Mouse (Mus musculus) midbrain, embryonic 10.5 days (tissue): ENCODE data around the gene Cradd. TPM values are rescaled to one million over a fixed set of nuclear protein-coding genes. Genes with fewer than 3 reads are reported as not detected.

Experiments used
- DNase-seq: peaks from one replicate; pipeline ENCODE4 v3.0.0-alpha.2; 2017; ENCODE audit warnings: low spot score
- H3K27ac ChIP-seq: fragments of 300-500 bp; sonication (generic); replicated peaks from 2 replicates; pipeline ENCODE4 v1.5.1; 2016; ENCODE audit warnings: mild to moderate bottlenecking
- H3K27me3 ChIP-seq: fragments of 300-500 bp; sonication (generic); 2 replicates; pipeline ENCODE4 v1.6.1; 2016; ENCODE audit warnings: low read depth, mild to moderate bottlenecking; ENCODE audit not compliant: poor library complexity, severe bottlenecking
- H3K36me3 ChIP-seq: fragments of 300-500 bp; sonication (generic); 2 replicates; pipeline ENCODE4 v1.6.1; 2016; ENCODE audit warnings: mild to moderate bottlenecking, moderate library complexity
- H3K4me1 ChIP-seq: fragments of 300-500 bp; sonication (generic); 2 replicates; pipeline ENCODE4 v1.6.1; 2016
- H3K4me3 ChIP-seq: fragments of 300-500 bp; sonication (generic); 2 replicates; pipeline ENCODE4 v1.5.1; 2016; ENCODE audit warnings: mild to moderate bottlenecking, moderate library complexity
- H3K9me3 ChIP-seq: fragments of 300-500 bp; sonication (generic); replicated peaks from 2 replicates; pipeline ENCODE4 v1.6.1; 2016; ENCODE audit warnings: mild to moderate bottlenecking
- WGBS: fragments of 180-500 bp; shearing (Covaris S2); methylation state at CpG from one replicate; pipeline ENCODE4 v1.1.7; 2016; 5-methylcytosine and 5-hydroxymethylcytosine counted together
- polyA plus RNA-seq: library from polyadenylated mRNA; unstranded; fragments of >200 nt; fragmentation: Nextera tagmentation; extraction: Ambion mirVana; gene quantifications from 2 replicates; pipeline ENCODE4 v1.2.1, GENCODE M21; 2016

The Cradd gene
- polyA plus RNA-seq, 1 experiment from 2014 or later, result 14.4 TPM

GRCm38 (mm10) chr10:95278085-95278484 is 45.8 kb downstream of the Cradd start:
- Histone ChIP-seq H3K4me3 (no peak overlapping the region), H3K27ac (no peak overlapping the region), H3K9me3 (no peaks in the 10 kb centered on the region), H3K4me1 (no peaks in the 10 kb centered on the region), H3K27me3 (no peaks in the 10 kb centered on the region), H3K36me3 (no peaks in the 10 kb centered on the region)
- DNase-seq, result no peak
- 91% methylated on average over 11 of the region's 11 CpGs for WGBS

- no peak for DNase-seq
Measured at GRCm38 (mm10) chr10:95275488-95275887, 48.4 kb downstream of the Cradd start.

GRCm38 (mm10) chr10:95273226-95273625 is 50.7 kb downstream of the Cradd start:
- H3K4me3 ChIP-seq, result no peak overlapping the region

More at GRCm38 (mm10) chr10:95275488-95275887, 48.4 kb downstream of the Cradd start:
- Histone ChIP-seq H3K9me3 (peaks cover 7% of the 10 kb centered on the region), H3K4me3 (no peak overlapping the region), H3K36me3 (peaks cover 3% of the 10 kb centered on the region; the same call in 1 of the 2 replicates), H3K4me1 (no peaks in the 10 kb centered on the region), H3K27me3 (no peaks in the 10 kb centered on the region), H3K27ac (no peak overlapping the region)
- WGBS, result 92% methylated on average over 9 of the region's 9 CpGs

GRCm38 (mm10) chr10:95269151-95269550 is 54.8 kb downstream of the Cradd start:
- no peak overlapping the region for H3K4me3 ChIP-seq
- H3K9me3 ChIP-seq, result peaks cover 7% of the 10 kb centered on the region
- DNase-seq, result no peak
- no peak overlapping the region for H3K27ac ChIP-seq
- WGBS, result 92% methylated on average over 7 of the region's 7 CpGs
- peaks cover 27% of the 10 kb centered on the region for H3K27me3 ChIP-seq
- peaks cover 3% of the 10 kb centered on the region; the same call in 1 of the 2 replicates for H3K36me3 ChIP-seq
- peaks cover 32% of the 10 kb centered on the region for H3K4me1 ChIP-seq

More at GRCm38 (mm10) chr10:95273226-95273625, 50.7 kb downstream of the Cradd start:
- Histone ChIP-seq H3K36me3 (peaks cover 3% of the 10 kb centered on the region; the same call in 1 of the 2 replicates), H3K9me3 (peaks cover 7% of the 10 kb centered on the region), H3K27ac (no peak overlapping the region), H3K4me1 (no peaks in the 10 kb centered on the region), H3K27me3 (0 out of 2 replicates have a peak, but pooled peaks cover 3% of the 10 kb centered on the region)
- 91% methylated on average over 13 of the region's 13 CpGs for WGBS
- DNase-seq, result no peak

- H3K4me3 ChIP-seq, result no peak overlapping the region
- H3K4me1 ChIP-seq, result peaks cover 34% of the 10 kb centered on the region
- 94% methylated on average over 5 of the region's 5 CpGs for WGBS
- H3K27me3 ChIP-seq, result peaks cover 35% of the 10 kb centered on the region
- peaks cover 3% of the 10 kb centered on the region; the same call in 1 of the 2 replicates for H3K36me3 ChIP-seq
- no peak overlapping the region for H3K27ac ChIP-seq
- no peak for DNase-seq
- H3K9me3 ChIP-seq, result peaks cover 7% of the 10 kb centered on the region
Measured at GRCm38 (mm10) chr10:95268366-95268765, 55.6 kb downstream of the Cradd start.

GRCm38 (mm10) chr10:95266983-95267382 is 57.0 kb downstream of the Cradd start:
- H3K27me3 ChIP-seq, result peaks cover 48% of the 10 kb centered on the region
- H3K27ac ChIP-seq, result no peak overlapping the region
- peaks cover 1% of the 10 kb centered on the region; the same call in 1 of the 2 replicates for H3K9me3 ChIP-seq
- WGBS, result 33% methylated on average over 5 of the region's 5 CpGs
- peaks cover 46% of the 10 kb centered on the region for H3K4me1 ChIP-seq
- H3K4me3 ChIP-seq, result no peak overlapping the region
- no peak for DNase-seq
- H3K36me3 ChIP-seq, result no peaks in the 10 kb centered on the region; the same call in 1 of the 2 replicates

- Histone ChIP-seq H3K27ac (0 out of 2 replicates have a peak overlapping the region, but pooled peaks have one; percentile 28), H3K9me3 (no peaks in the 10 kb centered on the region), H3K4me3 (peak overlapping the region; percentile 30; the same call in 1 of the 2 replicates), H3K27me3 (peaks cover 50% of the 10 kb centered on the region), H3K36me3 (no peaks in the 10 kb centered on the region), H3K4me1 (peaks cover 46% of the 10 kb centered on the region)
- DNase-seq, result no peak
- 38% methylated on average over 10 of the region's 10 CpGs for WGBS
Measured at GRCm38 (mm10) chr10:95266041-95266762, 57.7 kb downstream of the Cradd start.

- no peak for DNase-seq
- Histone ChIP-seq H3K27me3 (peaks cover 50% of the 10 kb centered on the region), H3K27ac (no peak overlapping the region), H3K9me3 (no peaks in the 10 kb centered on the region), H3K4me1 (peaks cover 46% of the 10 kb centered on the region), H3K36me3 (no peaks in the 10 kb centered on the region), H3K4me3 (peak overlapping the region; percentile 56; the same call in 1 of the 2 replicates)
- 35% methylated on average over 4 of the region's 4 CpGs for WGBS
Measured at GRCm38 (mm10) chr10:95265576-95265975, 58.4 kb downstream of the Cradd start.

- no peaks in the 10 kb centered on the region for H3K36me3 ChIP-seq
- peak overlapping the region; percentile 56 for H3K4me3 ChIP-seq
- DNase-seq, result peak; percentile 69
- 3% methylated on average over 37 of the region's 37 CpGs for WGBS
- peak overlapping the region; percentile 70 for H3K27ac ChIP-seq
- H3K27me3 ChIP-seq, result peaks cover 50% of the 10 kb centered on the region
- H3K9me3 ChIP-seq, result no peaks in the 10 kb centered on the region
- peaks cover 46% of the 10 kb centered on the region for H3K4me1 ChIP-seq
Measured at GRCm38 (mm10) chr10:95264485-95265321, 59.2 kb downstream of the Cradd start.

GRCm38 (mm10) chr10:95262388-95262787 is 61.5 kb downstream of the Cradd start:
- Histone ChIP-seq H3K27ac (peak overlapping the region; percentile 43; the same call in 1 of the 2 replicates), H3K27me3 (peaks cover 47% of the 10 kb centered on the region), H3K9me3 (no peaks in the 10 kb centered on the region), H3K4me3 (no peak overlapping the region), H3K36me3 (no peaks in the 10 kb centered on the region), H3K4me1 (peaks cover 65% of the 10 kb centered on the region)
- DNase-seq, result no peak
- 9% methylated on average over 11 of the region's 11 CpGs for WGBS

- whole genome bisulfite sequencing, result 51% methylated on average over 2 of the region's 2 CpGs
- H3K27ac ChIP-seq, result no peak overlapping the region
- no peak for DNase-seq
- H3K27me3 ChIP-seq, result peaks cover 43% of the 10 kb centered on the region
- H3K4me1 ChIP-seq, result peaks cover 63% of the 10 kb centered on the region
- no peak overlapping the region for H3K4me3 ChIP-seq
- no peaks in the 10 kb centered on the region for H3K36me3 ChIP-seq
- no peaks in the 10 kb centered on the region for H3K9me3 ChIP-seq
Measured at GRCm38 (mm10) chr10:95261279-95261678, 62.7 kb downstream of the Cradd start.

GRCm38 (mm10) chr10:95260420-95260819 is 63.5 kb downstream of the Cradd start:
- peaks cover 63% of the 10 kb centered on the region for H3K4me1 ChIP-seq
- H3K27ac ChIP-seq, result no peak overlapping the region
- no peak for DNase-seq
- H3K9me3 ChIP-seq, result no peaks in the 10 kb centered on the region
- H3K4me3 ChIP-seq, result no peak overlapping the region
- 95% methylated on average over 3 of the region's 3 CpGs for WGBS
- H3K36me3 ChIP-seq, result no peaks in the 10 kb centered on the region
- peaks cover 35% of the 10 kb centered on the region for H3K27me3 ChIP-seq
